Mouse (Mus musculus): ENCODE data around the gene Utp4. TPM values are rescaled to one million over a fixed set of nuclear protein-coding genes. Genes with fewer than 3 reads are reported as not detected.

Utp4 gene
- polyA plus RNA-seq (2014; fragmentation: Nextera tagmentation; extraction: Ambion mirVana): 63.5 and 64.9 TPM in 2 replicates

DNA sequence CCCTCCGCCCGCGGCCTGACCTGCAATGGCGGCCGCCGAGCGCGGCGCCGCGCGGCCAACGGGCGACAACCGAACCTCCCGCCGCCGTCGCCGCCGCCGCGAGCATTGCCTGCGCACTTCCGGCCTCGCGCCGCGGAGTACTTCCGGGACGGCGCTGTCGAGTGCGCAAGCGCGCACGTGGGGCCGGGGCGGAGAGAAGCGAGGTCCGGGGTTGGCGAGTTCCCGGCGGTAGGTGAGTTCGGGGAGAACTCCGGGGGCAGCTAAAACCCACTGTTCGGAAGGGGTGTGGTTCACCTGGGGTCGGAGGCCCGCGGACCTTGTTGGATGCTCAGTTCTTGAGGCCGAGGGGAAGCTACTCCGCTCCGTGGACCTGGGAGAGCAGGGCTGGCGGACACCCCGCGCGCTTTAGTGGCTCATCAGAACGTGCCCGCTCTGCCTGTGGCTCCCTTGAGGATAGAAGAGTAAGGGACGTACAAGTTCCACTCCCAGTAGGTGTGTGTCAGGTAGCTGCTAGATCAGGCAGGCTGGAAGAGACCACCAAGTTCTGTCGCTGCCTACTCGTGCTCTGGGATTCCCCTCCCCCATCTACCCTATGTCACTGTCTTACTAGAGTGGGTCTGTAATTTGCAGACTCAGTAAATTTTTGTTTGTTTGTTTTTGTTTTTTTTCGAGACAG, at the start of gene Utp4:
TSS of gene Utp4 (plus strand) at position 156 of the 676 bp plus-strand sequence.
- peak; percentile 95 for ATAC-seq (ENCODE audit: insufficient number of reproducible peaks, insufficient read depth, low FRiP score, low read depth)
- peak within 1 kb of the TSS; percentile 94 for H3K27ac ChIP-seq (ENCODE audit: low read length)
- H3K4me2 ChIP-seq (replicated peaks; ENCODE audit: low read depth, low read length): peak within 1 kb of the TSS; percentile 62
- H3K4me3 ChIP-seq (ENCODE audit: low read depth, low read length): peak within 1 kb of the TSS; percentile 63
- H3K4me1 ChIP-seq (ENCODE audit: control insufficient read depth, insufficient read depth, low read length): peaks cover 21% of the 10 kb centered on the region; the same call in 1 of the 2 replicates
- H3K36me3 ChIP-seq (ENCODE audit: control insufficient read depth, insufficient read depth, low read length): peaks cover 26% of the 10 kb centered on the region
- peak within 1 kb of the TSS; percentile 82 for H3K9ac ChIP-seq (replicated peaks; ENCODE audit: low read depth, low read length)
- WGBS: 1% methylated on average over 58 of the region's 63 CpGs
- no peaks in the 10 kb centered on the region for H3K27me3 ChIP-seq (ENCODE audit: control insufficient read depth, insufficient read depth, low read length)
- H3K9me3 ChIP-seq (ENCODE audit: control insufficient read depth, low read depth, low read length): no peaks in the 10 kb centered on the region

DNA sequence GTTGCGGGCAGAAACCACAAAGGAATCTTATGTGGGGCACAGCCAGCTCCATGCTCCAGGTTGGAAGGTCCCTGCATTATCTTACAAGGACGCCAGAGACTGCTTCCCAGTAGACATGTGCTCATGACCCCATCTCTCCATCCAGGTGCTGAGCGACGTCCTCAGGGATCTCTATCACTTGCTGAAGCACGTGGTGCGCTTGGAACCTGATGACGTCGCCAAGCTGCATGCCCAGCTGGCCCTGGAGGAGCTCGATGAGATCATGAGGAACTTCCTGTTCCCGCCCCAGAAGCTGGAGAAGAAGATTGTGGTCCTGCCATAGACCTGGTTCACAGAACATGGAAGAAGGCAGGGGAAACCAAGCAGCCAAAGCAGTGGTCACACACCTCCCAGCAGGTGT, 43.4 kb upstream of the Utp4 start:
- no peak overlapping the region for H3K27ac ChIP-seq (ENCODE audit: low read length)
- WGBS: 88% methylated on average over 10 of the region's 10 CpGs

DNA sequence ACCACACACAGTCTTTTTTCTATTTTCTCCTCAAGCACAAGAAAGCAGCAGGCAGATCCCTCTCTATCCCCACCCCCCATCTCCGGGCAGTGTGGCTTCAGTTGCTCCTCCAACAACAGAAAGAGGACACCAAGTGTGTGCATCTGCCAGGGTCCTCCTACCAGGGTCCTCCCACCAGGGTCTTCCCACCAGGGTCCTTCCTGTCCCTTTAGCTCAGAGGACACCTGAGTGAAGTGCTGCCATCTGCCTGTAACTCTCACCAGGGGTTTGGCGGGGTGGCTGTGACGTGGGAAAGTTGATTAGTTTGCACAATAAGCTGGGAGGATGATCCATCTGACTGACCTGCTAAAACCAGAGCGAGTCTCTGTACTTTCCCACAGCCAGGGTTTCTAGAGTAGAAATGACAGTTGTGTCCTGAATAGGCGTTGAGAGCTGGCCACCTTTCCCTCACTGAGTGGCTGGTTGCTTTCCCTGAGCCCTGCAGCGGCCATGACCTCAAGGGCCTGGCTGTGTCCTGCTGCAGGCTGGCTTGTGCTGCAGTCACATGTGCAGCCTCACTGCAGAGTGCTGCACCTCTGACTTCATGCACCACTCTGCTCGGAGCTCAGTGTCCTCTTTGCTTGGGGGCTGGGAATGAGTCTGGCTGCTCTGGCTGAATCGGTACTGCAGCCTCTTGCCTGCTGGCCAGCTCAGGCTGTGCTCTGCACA, 38.7 kb upstream of the Utp4 start:
- H3K27me3 ChIP-seq (ENCODE audit: control insufficient read depth, insufficient read depth, low read length): no peaks in the 10 kb centered on the region
- H3K4me2 ChIP-seq (replicated peaks; ENCODE audit: low read depth, low read length): no peak overlapping the region
- no peak overlapping the region for H3K9ac ChIP-seq (replicated peaks; ENCODE audit: low read depth, low read length)
- no peaks in the 10 kb centered on the region for H3K4me1 ChIP-seq (ENCODE audit: control insufficient read depth, insufficient read depth, low read length)
- H3K9me3 ChIP-seq (ENCODE audit: control insufficient read depth, low read depth, low read length): no peaks in the 10 kb centered on the region
- H3K27ac ChIP-seq (ENCODE audit: low read length): no peak overlapping the region
- H3K4me3 ChIP-seq (ENCODE audit: low read depth, low read length): no peak overlapping the region
- H3K36me3 ChIP-seq (ENCODE audit: control insufficient read depth, insufficient read depth, low read length): no peaks in the 10 kb centered on the region; the same call in 1 of the 2 replicates
- ATAC-seq (ENCODE audit: insufficient number of reproducible peaks, insufficient read depth, low FRiP score, low read depth): no peak
- 40% methylated on average over 8 of the region's 8 CpGs for WGBS

More for the DNA sequence above, 43.4 kb upstream of the Utp4 start:
- Histone ChIP-seq H3K4me1 (ENCODE audit: control insufficient read depth, insufficient read depth, low read length) (no peaks in the 10 kb centered on the region), H3K36me3 (ENCODE audit: control insufficient read depth, insufficient read depth, low read length) (no peaks in the 10 kb centered on the region; the same call in 1 of the 2 replicates), H3K4me3 (ENCODE audit: low read depth, low read length) (no peak overlapping the region), H3K9me3 (ENCODE audit: control insufficient read depth, low read depth, low read length) (no peaks in the 10 kb centered on the region), H3K27me3 (ENCODE audit: control insufficient read depth, insufficient read depth, low read length) (no peaks in the 10 kb centered on the region), H3K9ac (replicated peaks; ENCODE audit: low read depth, low read length) (no peak overlapping the region), H3K4me2 (replicated peaks; ENCODE audit: low read depth, low read length) (no peak overlapping the region)
- no peak for ATAC-seq (ENCODE audit: insufficient number of reproducible peaks, insufficient read depth, low FRiP score, low read depth)

DNA sequence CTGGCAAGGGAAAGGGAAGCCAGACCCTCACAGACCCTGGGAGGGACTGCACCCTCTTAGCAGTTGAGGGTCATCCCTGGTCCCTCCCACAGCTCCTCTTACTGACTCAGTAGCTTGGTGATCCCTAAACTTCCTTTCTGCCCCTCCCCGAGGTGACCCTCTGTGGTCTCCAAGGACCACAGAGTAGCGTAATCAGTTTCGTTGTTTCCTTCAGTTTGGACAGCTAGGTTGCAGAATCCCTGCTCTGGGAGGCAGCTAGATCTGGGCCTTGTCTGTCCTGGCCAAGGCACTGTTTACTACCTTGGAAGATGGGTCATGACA, 38.2 kb upstream of the Utp4 start:
- Histone ChIP-seq H3K9ac (replicated peaks; ENCODE audit: low read depth, low read length) (no peak overlapping the region), H3K27me3 (ENCODE audit: control insufficient read depth, insufficient read depth, low read length) (no peaks in the 10 kb centered on the region), H3K4me2 (replicated peaks; ENCODE audit: low read depth, low read length) (no peak overlapping the region), H3K9me3 (ENCODE audit: control insufficient read depth, low read depth, low read length) (no peaks in the 10 kb centered on the region), H3K36me3 (ENCODE audit: control insufficient read depth, insufficient read depth, low read length) (no peaks in the 10 kb centered on the region), H3K4me3 (ENCODE audit: low read depth, low read length) (no peak overlapping the region), H3K4me1 (ENCODE audit: control insufficient read depth, insufficient read depth, low read length) (no peaks in the 10 kb centered on the region), H3K27ac (ENCODE audit: low read length) (no peak overlapping the region)
- ATAC-seq (ENCODE audit: insufficient number of reproducible peaks, insufficient read depth, low FRiP score, low read depth): no peak
- 71% methylated on average over 3 of the region's 3 CpGs for WGBS

DNA sequence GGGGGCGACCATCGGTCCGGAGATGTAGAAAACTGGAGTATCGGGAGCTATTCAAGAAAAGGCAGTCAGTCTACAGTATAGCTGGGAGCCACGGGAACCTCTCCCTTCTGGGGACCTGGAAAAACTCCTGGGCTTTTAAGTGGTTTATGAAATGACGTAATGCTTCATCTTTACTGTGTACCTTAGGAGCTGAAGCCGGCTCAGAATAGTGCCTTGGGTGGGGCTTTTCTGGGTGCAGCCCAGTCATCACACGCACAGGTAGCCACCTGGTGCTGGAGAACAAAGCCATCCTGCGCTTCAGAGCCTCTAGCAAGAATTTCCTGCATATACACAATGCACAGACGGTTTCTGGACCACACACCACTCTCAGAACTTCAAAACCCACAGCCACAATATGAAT, 30.6 kb upstream of the Utp4 start:
- Histone ChIP-seq H3K9me3 (ENCODE audit: control insufficient read depth, low read depth, low read length) (no peaks in the 10 kb centered on the region), H3K4me3 (ENCODE audit: low read depth, low read length) (no peak overlapping the region), H3K4me2 (replicated peaks; ENCODE audit: low read depth, low read length) (no peak overlapping the region), H3K36me3 (ENCODE audit: control insufficient read depth, insufficient read depth, low read length) (no peaks in the 10 kb centered on the region), H3K9ac (replicated peaks; ENCODE audit: low read depth, low read length) (no peak overlapping the region), H3K27ac (ENCODE audit: low read length) (no peak overlapping the region), H3K27me3 (ENCODE audit: control insufficient read depth, insufficient read depth, low read length) (no peaks in the 10 kb centered on the region), H3K4me1 (ENCODE audit: control insufficient read depth, insufficient read depth, low read length) (no peaks in the 10 kb centered on the region)
- ATAC-seq (ENCODE audit: insufficient number of reproducible peaks, insufficient read depth, low FRiP score, low read depth): 0 out of 2 replicates have a peak, but pooled peaks have one; percentile 14
- 69% methylated on average over 10 of the region's 10 CpGs for WGBS

DNA sequence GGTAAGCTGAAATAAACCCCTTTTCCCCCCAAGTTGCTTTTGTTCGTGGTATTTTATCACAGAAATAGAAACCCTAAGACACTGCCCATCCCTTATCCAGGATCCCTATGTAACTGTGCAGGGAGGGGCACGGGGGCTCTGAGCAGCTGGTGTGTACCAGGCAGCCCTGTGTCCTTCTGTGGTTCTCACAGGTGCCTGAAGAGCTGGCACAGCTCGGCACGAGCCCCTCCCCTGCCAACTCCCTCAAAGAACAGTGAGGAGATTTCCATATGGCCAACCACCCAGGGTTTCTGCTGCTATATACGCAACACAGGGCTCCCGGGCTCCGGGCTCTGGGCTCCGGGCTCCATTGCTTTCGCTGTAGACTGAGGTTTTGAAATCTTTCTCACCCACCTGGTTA, 28.1 kb upstream of the Utp4 start:
- ATAC-seq (ENCODE audit: insufficient number of reproducible peaks, insufficient read depth, low FRiP score, low read depth): no peak
- H3K9ac ChIP-seq (replicated peaks; ENCODE audit: low read depth, low read length): no peak overlapping the region
- H3K4me1 ChIP-seq (ENCODE audit: control insufficient read depth, insufficient read depth, low read length): no peaks in the 10 kb centered on the region
- H3K27ac ChIP-seq (ENCODE audit: low read length): no peak overlapping the region
- no peaks in the 10 kb centered on the region for H3K9me3 ChIP-seq (ENCODE audit: control insufficient read depth, low read depth, low read length)
- peaks cover 3% of the 10 kb centered on the region; the same call in 1 of the 2 replicates for H3K27me3 ChIP-seq (ENCODE audit: control insufficient read depth, insufficient read depth, low read length)
- H3K4me2 ChIP-seq (replicated peaks; ENCODE audit: low read depth, low read length): no peak overlapping the region
- WGBS: 77% methylated on average over 9 of the region's 9 CpGs
- H3K36me3 ChIP-seq (ENCODE audit: control insufficient read depth, insufficient read depth, low read length): no peaks in the 10 kb centered on the region
- H3K4me3 ChIP-seq (ENCODE audit: low read depth, low read length): no peak overlapping the region

DNA sequence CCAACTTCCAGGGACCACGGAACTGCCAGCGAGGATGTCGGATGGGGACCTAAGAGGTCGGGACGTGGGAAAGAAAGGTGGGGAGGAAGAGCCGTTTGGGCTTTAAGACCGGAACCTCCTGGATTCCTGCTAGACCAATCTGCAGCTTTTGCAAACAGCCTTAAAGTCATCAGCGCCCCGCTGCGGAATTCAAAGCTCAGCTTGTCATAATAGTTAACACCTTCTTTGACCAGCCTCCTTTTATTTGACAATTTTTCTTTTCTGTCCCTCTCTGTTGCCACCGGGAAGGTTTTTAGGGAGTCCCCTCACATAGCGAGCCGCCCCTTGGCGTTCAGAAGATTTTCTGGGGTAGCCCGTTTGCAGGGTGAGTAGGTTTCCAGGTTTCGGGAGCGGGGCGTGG, 23.4 kb upstream of the Utp4 start, which contains the start of gene Has3:
TSS of gene Has3 (plus strand) at position 192 of the 400 bp plus-strand sequence.
- H3K27ac ChIP-seq (ENCODE audit: low read length): no peak within 1 kb of the TSS
- H3K4me1 ChIP-seq (ENCODE audit: control insufficient read depth, insufficient read depth, low read length): peaks cover 19% of the 10 kb centered on the region; the same call in 1 of the 2 replicates
- H3K9me3 ChIP-seq (ENCODE audit: control insufficient read depth, low read depth, low read length): no peaks in the 10 kb centered on the region
- peak within 1 kb of the TSS; percentile 32; the same call in 1 of the 2 replicates for H3K9ac ChIP-seq (replicated peaks; ENCODE audit: low read depth, low read length)
- H3K36me3 ChIP-seq (ENCODE audit: control insufficient read depth, insufficient read depth, low read length): peaks cover 6% of the 10 kb centered on the region; the same call in 1 of the 2 replicates
- peak within 1 kb of the TSS; percentile 99 for H3K4me2 ChIP-seq (replicated peaks; ENCODE audit: low read depth, low read length)
- no peak for ATAC-seq (ENCODE audit: insufficient number of reproducible peaks, insufficient read depth, low FRiP score, low read depth)
- peaks cover 3% of the 10 kb centered on the region; the same call in 1 of the 2 replicates for H3K27me3 ChIP-seq (ENCODE audit: control insufficient read depth, insufficient read depth, low read length)
- peak within 1 kb of the TSS; percentile 52 for H3K4me3 ChIP-seq (ENCODE audit: low read depth, low read length)
- 2% methylated on average over 18 of the region's 18 CpGs for WGBS

DNA sequence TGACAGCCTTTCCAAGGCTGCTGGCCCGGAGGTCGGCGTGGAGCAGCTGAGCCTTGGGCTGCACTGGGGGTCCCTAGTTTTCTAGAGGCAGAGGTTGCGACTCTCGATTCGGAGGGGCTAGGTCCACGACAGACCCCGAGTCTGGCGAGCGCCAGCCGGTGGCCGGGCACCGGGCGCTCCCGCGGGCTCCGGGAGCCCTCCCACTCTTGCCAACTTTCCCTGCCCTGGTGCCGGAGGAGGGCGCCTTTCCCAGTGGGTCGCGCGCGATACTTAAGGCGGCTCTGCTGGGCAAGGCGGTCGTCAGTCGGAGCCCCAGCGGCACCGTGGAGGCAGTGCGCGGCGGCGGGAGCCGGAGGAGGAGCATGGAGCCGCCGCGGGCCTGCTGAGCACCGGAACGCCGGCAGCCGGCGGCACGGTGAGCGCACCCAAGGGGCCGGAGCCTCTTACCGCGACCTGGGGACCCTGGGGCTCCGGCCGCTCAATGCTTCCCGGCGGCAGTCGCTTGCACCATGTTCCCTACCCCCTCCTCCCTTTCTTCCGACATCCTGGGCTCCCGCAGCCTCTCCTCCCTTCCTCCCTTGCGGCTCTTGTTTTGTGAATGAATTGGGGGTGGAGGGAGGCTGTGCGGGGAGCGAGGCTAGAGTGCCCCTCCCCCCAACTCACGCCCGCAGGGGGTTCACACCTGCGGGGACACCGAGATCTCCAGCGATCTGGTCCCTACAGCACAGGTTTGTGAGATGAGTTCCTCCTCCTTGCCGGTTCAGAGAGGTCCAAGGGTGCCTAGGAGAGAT, 22.7 kb upstream of the Utp4 start:
- under 1% methylated on average over 62 of the region's 63 CpGs for WGBS
- ATAC-seq (ENCODE audit: insufficient number of reproducible peaks, insufficient read depth, low FRiP score, low read depth): peak; percentile 26; the same call in 1 of the 2 replicates
- H3K27ac ChIP-seq (ENCODE audit: low read length): no peak overlapping the region

More for the DNA sequence above, 22.7 kb upstream of the Utp4 start:
- Histone ChIP-seq H3K9ac (replicated peaks; ENCODE audit: low read depth, low read length) (peak overlapping the region; percentile 32; the same call in 1 of the 2 replicates), H3K27me3 (ENCODE audit: control insufficient read depth, insufficient read depth, low read length) (peaks cover 3% of the 10 kb centered on the region; the same call in 1 of the 2 replicates), H3K4me3 (ENCODE audit: low read depth, low read length) (peak overlapping the region; percentile 52), H3K4me2 (replicated peaks; ENCODE audit: low read depth, low read length) (peak overlapping the region; percentile 99), H3K9me3 (ENCODE audit: control insufficient read depth, low read depth, low read length) (no peaks in the 10 kb centered on the region), H3K36me3 (ENCODE audit: control insufficient read depth, insufficient read depth, low read length) (peaks cover 6% of the 10 kb centered on the region; the same call in 1 of the 2 replicates), H3K4me1 (ENCODE audit: control insufficient read depth, insufficient read depth, low read length) (peaks cover 19% of the 10 kb centered on the region; the same call in 1 of the 2 replicates)
